Mouse (Mus musculus) embryonic facial prominence, embryonic 15.5 days (tissue): ENCODE results near the gene Map4k2. TPM values are rescaled to one million over a fixed set of nuclear protein-coding genes. Genes with fewer than 3 reads are reported as not detected.

Source experiments
- ATAC-seq: fragments of 200-750 bp; cut with Nextera tagmentation; 2 replicates; pipeline ENCODE4 v1.8.0; 2017; ENCODE audit warnings: low read depth, moderate TSS enrichment; ENCODE audit not compliant: insufficient number of reproducible peaks, low FRiP score, low TSS enrichment
- H3K27ac ChIP-seq: fragments of 300-500 bp; sonication (generic); replicated peaks from 2 replicates; pipeline ENCODE4 v1.5.1; 2015; ENCODE audit warnings: mild to moderate bottlenecking, inconsistent platforms
- H3K27me3 ChIP-seq: fragments of 300-500 bp; sonication (generic); 2 replicates; pipeline ENCODE4 v1.6.1; 2015; ENCODE audit warnings: inconsistent platforms
- H3K36me3 ChIP-seq: fragments of 300-500 bp; sonication (generic); 2 replicates; pipeline ENCODE4 v1.6.1; 2015; ENCODE audit warnings: mild to moderate bottlenecking, inconsistent platforms
- H3K4me1 ChIP-seq: fragments of 300-500 bp; sonication (generic); 2 replicates; pipeline ENCODE4 v1.6.1; 2015; ENCODE audit warnings: inconsistent platforms
- H3K4me2 ChIP-seq: fragments of 300-500 bp; sonication (generic); replicated peaks from 2 replicates; pipeline ENCODE4 v1.6.1; 2015; ENCODE audit warnings: mild to moderate bottlenecking, inconsistent platforms
- H3K4me3 ChIP-seq: fragments of 300-500 bp; sonication (generic); replicated peaks from 2 replicates; pipeline ENCODE4 v1.5.1; 2015; ENCODE audit warnings: mild to moderate bottlenecking, inconsistent platforms
- H3K9ac ChIP-seq: fragments of 300-500 bp; sonication (generic); 2 replicates; pipeline ENCODE4 v1.6.1; 2015; ENCODE audit warnings: inconsistent platforms
- H3K9me3 ChIP-seq: fragments of 300-500 bp; sonication (generic); replicated peaks from 2 replicates; pipeline ENCODE4 v1.6.1; 2016; ENCODE audit warnings: inconsistent platforms
- WGBS: fragments of 180-500 bp; shearing (Covaris S2); methylation state at CpG from one replicate; pipeline ENCODE4 v1.1.7; 2015; 5-methylcytosine and 5-hydroxymethylcytosine counted together
- polyA plus RNA-seq: library from polyadenylated mRNA; unstranded; fragments of >200 nt; fragmentation: Nextera tagmentation; extraction: Ambion mirVana; gene quantifications from 2 replicates; pipeline ENCODE4 v1.2.1, GENCODE M21; 2015

The Map4k2 gene
- polyA plus RNA-seq = 15.6 and 16.7 TPM in 2 replicates

GRCm38 (mm10) chr19:6340524-6341452 lies at the start of gene Map4k2:
TSS of gene Map4k2 (plus strand) at chr19:6341135.
- 6% methylated on average over 71 of the region's 72 CpGs for WGBS
- Histone ChIP-seq H3K27ac (peak within 1 kb of the TSS; percentile 66; the same call in 1 of the 2 replicates), H3K36me3 (peaks cover 60% of the 10 kb centered on the region), H3K9ac (peak within 1 kb of the TSS; percentile 75), H3K4me3 (peak within 1 kb of the TSS; percentile 76), H3K4me2 (peak within 1 kb of the TSS; percentile 93), H3K27me3 (no peaks in the 10 kb centered on the region), H3K9me3 (no peaks in the 10 kb centered on the region), H3K4me1 (peaks cover 39% of the 10 kb centered on the region)
- ATAC-seq = peak; percentile 81

- no peak overlapping the region for H3K9ac ChIP-seq
- H3K27ac ChIP-seq = no peak overlapping the region
- 87% methylated on average over 5 of the region's 5 CpGs for WGBS
- H3K9me3 ChIP-seq = no peaks in the 10 kb centered on the region
- peaks cover 60% of the 10 kb centered on the region for H3K36me3 ChIP-seq
- no peak overlapping the region for H3K4me3 ChIP-seq
- H3K4me1 ChIP-seq = peaks cover 12% of the 10 kb centered on the region; the same call in 1 of the 2 replicates
- ATAC-seq = no peak
- H3K4me2 ChIP-seq = no peak overlapping the region
- H3K27me3 ChIP-seq = no peaks in the 10 kb centered on the region
These were observed 48.7 kb upstream of the Map4k2 start for GRCm38 (mm10) chr19:6292262-6292661.

- H3K27ac ChIP-seq = no peak overlapping the region
- ATAC-seq = no peak
- H3K4me3 ChIP-seq = no peak overlapping the region
- H3K9ac ChIP-seq = no peak overlapping the region
- peaks cover 79% of the 10 kb centered on the region for H3K36me3 ChIP-seq
- no peaks in the 10 kb centered on the region for H3K9me3 ChIP-seq
- 94% methylated on average over 17 of the region's 17 CpGs for WGBS
- H3K4me2 ChIP-seq = no peak overlapping the region
- H3K4me1 ChIP-seq = no peaks in the 10 kb centered on the region
- no peaks in the 10 kb centered on the region for H3K27me3 ChIP-seq
These were observed 46.6 kb upstream of the Map4k2 start for GRCm38 (mm10) chr19:6294301-6294700.

GRCm38 (mm10) chr19:6296551-6297210 lies 44.3 kb upstream of the Map4k2 start:
- H3K27me3 ChIP-seq = no peaks in the 10 kb centered on the region
- H3K4me2 ChIP-seq = no peak overlapping the region
- H3K4me1 ChIP-seq = peaks cover 14% of the 10 kb centered on the region
- H3K9ac ChIP-seq = no peak overlapping the region
- H3K36me3 ChIP-seq = peaks cover 76% of the 10 kb centered on the region
- WGBS = 83% methylated on average over 5 of the region's 5 CpGs
- no peak overlapping the region for H3K27ac ChIP-seq
- H3K4me3 ChIP-seq = no peak overlapping the region
- H3K9me3 ChIP-seq = no peaks in the 10 kb centered on the region
- no peak for ATAC-seq

- H3K4me3 ChIP-seq = no peak overlapping the region
- no peak overlapping the region for H3K27ac ChIP-seq
- H3K36me3 ChIP-seq = peaks cover 68% of the 10 kb centered on the region
These were observed 43.3 kb upstream of the Map4k2 start for GRCm38 (mm10) chr19:6297641-6298040.

GRCm38 (mm10) chr19:6299003-6299402 lies 41.9 kb upstream of the Map4k2 start:
- Histone ChIP-seq H3K4me2 (no peak overlapping the region), H3K27me3 (no peaks in the 10 kb centered on the region), H3K4me1 (peaks cover 21% of the 10 kb centered on the region), H3K9ac (no peak overlapping the region), H3K9me3 (no peaks in the 10 kb centered on the region), H3K27ac (no peak overlapping the region), H3K36me3 (peaks cover 57% of the 10 kb centered on the region), H3K4me3 (no peak overlapping the region)
- no peak for ATAC-seq
- 73% methylated on average over 4 of the region's 4 CpGs for WGBS

More at GRCm38 (mm10) chr19:6297641-6298040, 43.3 kb upstream of the Map4k2 start:
- H3K9me3 ChIP-seq = no peaks in the 10 kb centered on the region
- peaks cover 19% of the 10 kb centered on the region for H3K4me1 ChIP-seq
- ATAC-seq = peak; percentile 20; the same call in 1 of the 2 replicates
- H3K27me3 ChIP-seq = no peaks in the 10 kb centered on the region
- 87% methylated on average over 9 of the region's 9 CpGs for WGBS
- no peak overlapping the region for H3K9ac ChIP-seq
- no peak overlapping the region for H3K4me2 ChIP-seq

- no peaks in the 10 kb centered on the region for H3K27me3 ChIP-seq
- H3K4me3 ChIP-seq = no peak overlapping the region
- H3K27ac ChIP-seq = no peak overlapping the region
- H3K4me1 ChIP-seq = peaks cover 23% of the 10 kb centered on the region
- no peak overlapping the region for H3K4me2 ChIP-seq
- no peak overlapping the region for H3K9ac ChIP-seq
- H3K36me3 ChIP-seq = peaks cover 51% of the 10 kb centered on the region
- WGBS = 73% methylated on average over 7 of the region's 7 CpGs
- ATAC-seq = no peak
- no peaks in the 10 kb centered on the region for H3K9me3 ChIP-seq
These were observed 41.3 kb upstream of the Map4k2 start for GRCm38 (mm10) chr19:6299450-6300267.

- ATAC-seq = no peak
- H3K27ac ChIP-seq = no peak overlapping the region
- H3K4me2 ChIP-seq = no peak overlapping the region
- no peaks in the 10 kb centered on the region for H3K9me3 ChIP-seq
- peaks cover 25% of the 10 kb centered on the region for H3K4me1 ChIP-seq
- no peak overlapping the region for H3K9ac ChIP-seq
- peaks cover 43% of the 10 kb centered on the region for H3K36me3 ChIP-seq
- WGBS = 47% methylated on average over 7 of the region's 7 CpGs
- no peaks in the 10 kb centered on the region for H3K27me3 ChIP-seq
- no peak overlapping the region for H3K4me3 ChIP-seq
These were observed 40.5 kb upstream of the Map4k2 start for GRCm38 (mm10) chr19:6300402-6300841.

- 0 out of 2 replicates have a peak overlapping the region, but pooled peaks have one; percentile 31 for H3K27ac ChIP-seq
These were observed 38.8 kb upstream of the Map4k2 start for GRCm38 (mm10) chr19:6302114-6302513.

GRCm38 (mm10) chr19:6302522-6302921 lies 38.4 kb upstream of the Map4k2 start:
- no peak overlapping the region for H3K4me2 ChIP-seq
- H3K4me3 ChIP-seq = no peak overlapping the region
- 15% methylated on average over 4 of the region's 4 CpGs for WGBS
- no peak for ATAC-seq
- peaks cover 24% of the 10 kb centered on the region for H3K36me3 ChIP-seq
- peaks cover 40% of the 10 kb centered on the region for H3K4me1 ChIP-seq
- no peaks in the 10 kb centered on the region for H3K27me3 ChIP-seq
- 0 out of 2 replicates have a peak overlapping the region, but pooled peaks have one; percentile 31 for H3K27ac ChIP-seq
- no peaks in the 10 kb centered on the region for H3K9me3 ChIP-seq
- H3K9ac ChIP-seq = no peak overlapping the region

More at GRCm38 (mm10) chr19:6302114-6302513, 38.8 kb upstream of the Map4k2 start:
- H3K4me3 ChIP-seq = no peak overlapping the region
- H3K9me3 ChIP-seq = no peaks in the 10 kb centered on the region
- H3K36me3 ChIP-seq = peaks cover 28% of the 10 kb centered on the region
- ATAC-seq = no peak
- no peak overlapping the region for H3K9ac ChIP-seq
- WGBS = 88% methylated on average over 5 of the region's 5 CpGs
- peaks cover 36% of the 10 kb centered on the region for H3K4me1 ChIP-seq
- H3K4me2 ChIP-seq = no peak overlapping the region
- no peaks in the 10 kb centered on the region for H3K27me3 ChIP-seq
